9 mouse cellular contexts compared by ENCODE assay signal in the genomic region with DNA sequence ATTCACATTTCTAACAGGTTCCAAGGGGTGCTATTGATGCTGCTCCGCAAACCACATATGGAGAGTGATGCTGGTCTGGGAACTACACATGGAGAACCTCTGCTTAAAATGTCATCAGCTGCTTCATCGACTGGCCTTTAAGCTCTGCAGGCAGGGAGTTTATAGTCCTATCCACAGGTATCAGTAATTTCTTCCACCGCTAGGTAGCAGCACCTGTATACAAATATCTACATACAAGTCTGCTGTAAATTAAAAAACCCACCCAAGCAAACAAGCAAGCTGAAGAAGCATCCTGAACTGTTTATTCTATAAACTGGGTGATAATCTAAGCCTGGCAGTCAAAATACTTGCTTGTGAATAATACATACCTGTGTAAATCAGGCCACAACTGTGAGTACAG.
DNase-seq lines count a peak whose midpoint lies in the region; ATAC-seq lines count a peak whose summit lies in the region.
"Had no signal": no experiment of that assay in that cellular context is flagged by ENCODE, and none has a peak within 500 bp of the region (broad histone marks: within the 10 kb centered on the region; RNA-seq: fewer than 3 reads in every experiment).

No protein-coding gene starts in this region.

- H3K4me3 ChIP-seq in hindbrain, embryonic 15.5 days: no peak overlapping the region
- no peak overlapping the region for H3K4me3 ChIP-seq in hindbrain, embryonic 13.5 days
- H3K4me3 ChIP-seq in intestine, embryonic 16.5 days (ENCODE audit: low read length): no peak overlapping the region
- H3K4me3 ChIP-seq: embryonic facial prominence, embryonic 12.5 days had no signal

- ATAC-seq in hindbrain, embryonic 15.5 days (ENCODE audit: low FRiP score, low read depth): peak; percentile 56; the same call in 1 of the 2 replicates
- no peak for ATAC-seq in hindbrain, embryonic 13.5 days (ENCODE audit: low FRiP score)
- no peak for ATAC-seq in intestine, embryonic 16.5 days

- DNase-seq in 3T3-L1 (ENCODE audit: low read depth, low spot score): peak; percentile 87
- DNase-seq in CD4-positive helper T cell, adult 2 months (ENCODE audit: low read depth, low spot score): peak; percentile 46
- DNase-seq in embryo, embryonic 9.5 days (ENCODE audit: extremely low spot score): peak; percentile 19
- DNase-seq in kidney, postnatal 36 days: peak; percentile 37 to 60
- peak; percentile 11 for DNase-seq in retina, postnatal 7 days (ENCODE audit: low read depth, low spot score)

- no peaks in the 10 kb centered on the region for H3K27me3 ChIP-seq in hindbrain, embryonic 15.5 days
- no peaks in the 10 kb centered on the region for H3K27me3 ChIP-seq in hindbrain, embryonic 13.5 days
- no peaks in the 10 kb centered on the region for H3K27me3 ChIP-seq in intestine, embryonic 16.5 days (replicated peaks; ENCODE audit: control insufficient read depth, insufficient read depth, low read length)
- H3K27me3 ChIP-seq: embryonic facial prominence, embryonic 12.5 days had no signal

- 50% methylated on average over 3 of the region's 3 CpGs for WGBS in hindbrain, embryonic 15.5 days
- 52% methylated on average over 3 of the region's 3 CpGs for WGBS in hindbrain, embryonic 13.5 days
- 41% methylated on average over 3 of the region's 3 CpGs for WGBS in intestine, embryonic 16.5 days

- no peak overlapping the region for H3K27ac ChIP-seq in hindbrain, embryonic 15.5 days (replicated peaks)
- no peak overlapping the region for H3K27ac ChIP-seq in hindbrain, embryonic 13.5 days
- H3K27ac ChIP-seq in intestine, embryonic 16.5 days (ENCODE audit: low read length): no peak overlapping the region
- H3K27ac ChIP-seq: embryonic facial prominence, embryonic 12.5 days had no signal

- H3K9me3 ChIP-seq in hindbrain, embryonic 15.5 days: no peaks in the 10 kb centered on the region
- no peaks in the 10 kb centered on the region for H3K9me3 ChIP-seq in hindbrain, embryonic 13.5 days
- H3K9me3 ChIP-seq in intestine, embryonic 16.5 days (ENCODE audit: control insufficient read depth, low read length): no peaks in the 10 kb centered on the region
- H3K9me3 ChIP-seq: embryonic facial prominence, embryonic 12.5 days had no signal

- no peak overlapping the region for H3K9ac ChIP-seq in hindbrain, embryonic 15.5 days
- no peak overlapping the region for H3K9ac ChIP-seq in hindbrain, embryonic 13.5 days
- no peak overlapping the region for H3K9ac ChIP-seq in intestine, embryonic 16.5 days (ENCODE audit: low read depth, low read length)
- H3K9ac ChIP-seq: embryonic facial prominence, embryonic 12.5 days had no signal

- H3K4me1 ChIP-seq in hindbrain, embryonic 15.5 days (replicated peaks): no peaks in the 10 kb centered on the region
- no peaks in the 10 kb centered on the region for H3K4me1 ChIP-seq in hindbrain, embryonic 13.5 days (replicated peaks)
- H3K4me1 ChIP-seq in intestine, embryonic 16.5 days (ENCODE audit: control insufficient read depth, insufficient read depth, low read length): no peaks in the 10 kb centered on the region

- no peaks in the 10 kb centered on the region for H3K36me3 ChIP-seq in hindbrain, embryonic 15.5 days
- H3K36me3 ChIP-seq in hindbrain, embryonic 13.5 days: no peaks in the 10 kb centered on the region
- no peaks in the 10 kb centered on the region for H3K36me3 ChIP-seq in intestine, embryonic 16.5 days (ENCODE audit: control insufficient read depth, insufficient read depth, low read length)
- H3K36me3 ChIP-seq: embryonic facial prominence, embryonic 12.5 days had no signal

- no peak overlapping the region for H3K4me2 ChIP-seq in hindbrain, embryonic 15.5 days
- no peak overlapping the region for H3K4me2 ChIP-seq in hindbrain, embryonic 13.5 days
- H3K4me2 ChIP-seq in intestine, embryonic 16.5 days (ENCODE audit: low read depth, low read length): no peak overlapping the region
- H3K4me2 ChIP-seq: embryonic facial prominence, embryonic 12.5 days had no signal

Comparison
In these comparisons a context has a peak if more than half of its experiments do, and no peak if none do; other contexts are left out.
1. DNase-seq: peak in every context shown above with its lines; median percentile 87 in 3T3-L1; 48 in kidney, postnatal 36 days; 46 in CD4-positive helper T cell, adult 2 months; 19 in embryo, embryonic 9.5 days; 11 in retina, postnatal 7 days.